Mouse (Mus musculus) hindbrain, embryonic 15.5 days (tissue): Measurements from ENCODE around the gene Clptm1l. TPM values are rescaled to one million over a fixed set of nuclear protein-coding genes. Genes with fewer than 3 reads are reported as not detected.

Source experiments
- ATAC-seq: fragments of 200-750 bp; cut with Nextera tagmentation; 2 replicates; pipeline ENCODE4 v1.8.0; 2017; ENCODE audit warnings: low read depth, moderate number of reproducible peaks, moderate TSS enrichment; ENCODE audit not compliant: low FRiP score
- H3K27ac ChIP-seq: fragments of 300-500 bp; sonication (generic); replicated peaks from 2 replicates; pipeline ENCODE4 v1.5.1; 2015; ENCODE audit warnings: mild to moderate bottlenecking, inconsistent platforms
- H3K27me3 ChIP-seq: fragments of 300-500 bp; sonication (generic); 2 replicates; pipeline ENCODE4 v1.6.1; 2015; ENCODE audit warnings: control low read depth, inconsistent platforms
- H3K36me3 ChIP-seq: fragments of 300-500 bp; sonication (generic); 2 replicates; pipeline ENCODE4 v1.6.1; 2015; ENCODE audit warnings: control low read depth, inconsistent platforms
- H3K4me1 ChIP-seq: fragments of 300-500 bp; sonication (generic); replicated peaks from 2 replicates; pipeline ENCODE4 v1.6.1; 2015; ENCODE audit warnings: control low read depth, inconsistent platforms
- H3K4me2 ChIP-seq: fragments of 300-500 bp; sonication (generic); 2 replicates; pipeline ENCODE4 v1.6.1; 2015; ENCODE audit warnings: moderate library complexity, mild to moderate bottlenecking, inconsistent platforms
- H3K4me3 ChIP-seq: fragments of 300-500 bp; sonication (generic); 2 replicates; pipeline ENCODE4 v1.5.1; 2015; ENCODE audit warnings: mild to moderate bottlenecking, inconsistent platforms
- H3K9ac ChIP-seq: fragments of 300-500 bp; sonication (generic); 2 replicates; pipeline ENCODE4 v1.6.1; 2015; ENCODE audit warnings: inconsistent platforms
- H3K9me3 ChIP-seq: fragments of 300-500 bp; sonication (generic); 2 replicates; pipeline ENCODE4 v1.6.1; 2016; ENCODE audit warnings: control low read depth, inconsistent platforms
- WGBS: fragments of 180-500 bp; shearing (Covaris S2); methylation state at CpG from one replicate; pipeline ENCODE4 v1.1.7; 2015; 5-methylcytosine and 5-hydroxymethylcytosine counted together
- polyA plus RNA-seq: library from polyadenylated mRNA; unstranded; fragments of >200 nt; fragmentation: Nextera tagmentation; extraction: Ambion mirVana; gene quantifications from 2 replicates; pipeline ENCODE4 v1.2.1, GENCODE M21; 2015

Gene Clptm1l
- polyA plus RNA-seq, 1 experiment from 2014 or later = 140 TPM

DNA sequence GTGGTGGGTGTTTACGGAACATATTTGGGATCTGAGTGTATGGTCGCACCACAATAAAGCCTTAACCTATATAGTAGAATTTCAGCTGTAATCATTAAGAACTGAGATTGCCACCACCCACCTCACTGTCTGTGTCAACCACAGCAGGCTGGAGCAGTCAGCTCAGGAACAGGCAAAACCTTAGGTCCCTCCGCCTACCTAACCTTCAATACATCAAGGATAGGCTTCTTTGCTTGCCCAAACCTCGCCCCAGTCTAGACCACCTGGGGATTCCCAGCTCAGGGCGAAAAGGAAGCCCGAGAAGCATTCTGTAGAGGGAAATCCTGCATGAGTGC is 22.6 kb downstream of the Clptm1l start:
- 38% methylated on average over 6 of the region's 6 CpGs for WGBS
- H3K9me3 ChIP-seq = no peaks in the 10 kb centered on the region
- peaks cover 28% of the 10 kb centered on the region for H3K4me1 ChIP-seq
- peak overlapping the region; percentile 51 for H3K4me3 ChIP-seq
- ATAC-seq = peak; percentile 52
- peak overlapping the region; percentile 90 for H3K4me2 ChIP-seq
- no peak overlapping the region for H3K27ac ChIP-seq
- H3K36me3 ChIP-seq = peaks cover 5% of the 10 kb centered on the region; the same call in 1 of the 2 replicates
- no peaks in the 10 kb centered on the region for H3K27me3 ChIP-seq
- H3K9ac ChIP-seq = 0 out of 2 replicates have a peak overlapping the region, but pooled peaks have one; percentile 65

DNA sequence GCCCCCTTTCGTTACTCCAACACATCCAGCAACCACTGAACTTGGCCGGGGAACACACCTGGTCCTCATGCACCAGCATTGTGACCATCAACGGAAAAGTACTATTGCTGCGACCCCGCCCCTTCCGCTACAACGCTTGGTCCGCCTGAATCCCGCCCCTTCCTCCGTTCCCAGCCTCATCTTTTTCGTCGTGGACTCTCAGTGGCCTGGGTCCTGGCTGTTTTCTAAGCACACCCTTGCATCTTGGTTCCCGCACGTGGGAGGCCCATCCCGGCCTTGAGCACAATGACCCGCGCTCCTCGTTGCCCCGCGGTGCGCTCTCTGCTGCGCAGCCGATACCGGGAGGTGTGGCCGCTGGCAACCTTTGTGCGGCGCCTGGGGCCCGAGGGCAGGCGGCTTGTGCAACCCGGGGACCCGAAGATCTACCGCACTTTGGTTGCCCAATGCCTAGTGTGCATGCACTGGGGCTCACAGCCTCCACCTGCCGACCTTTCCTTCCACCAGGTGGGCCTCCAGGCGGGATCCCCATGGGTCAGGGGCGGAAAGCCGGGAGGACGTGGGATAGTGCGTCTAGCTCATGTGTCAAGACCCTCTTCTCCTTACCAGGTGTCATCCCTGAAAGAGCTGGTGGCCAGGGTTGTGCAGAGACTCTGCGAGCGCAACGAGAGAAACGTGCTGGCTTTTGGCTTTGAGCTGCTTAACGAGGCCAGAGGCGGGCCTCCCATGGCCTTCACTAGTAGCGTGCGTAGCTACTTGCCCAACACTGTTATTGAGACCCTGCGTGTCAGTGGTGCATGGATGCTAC is 23.1 kb downstream of the Clptm1l start, which contains the start of gene Tert:
Gene Tert (plus strand): TSS at position 167 of the 805 bp plus-strand sequence.
- Histone ChIP-seq H3K9me3 (no peaks in the 10 kb centered on the region), H3K36me3 (peaks cover 5% of the 10 kb centered on the region; the same call in 1 of the 2 replicates), H3K27ac (peak within 1 kb of the TSS; percentile 26; the same call in 1 of the 2 replicates), H3K4me1 (peaks cover 28% of the 10 kb centered on the region), H3K4me2 (peak within 1 kb of the TSS; percentile 90), H3K27me3 (no peaks in the 10 kb centered on the region), H3K9ac (peak within 1 kb of the TSS; percentile 65), H3K4me3 (peak within 1 kb of the TSS; percentile 51)
- 7% methylated on average over 47 of the region's 47 CpGs for WGBS
- peak; percentile 89 for ATAC-seq

DNA sequence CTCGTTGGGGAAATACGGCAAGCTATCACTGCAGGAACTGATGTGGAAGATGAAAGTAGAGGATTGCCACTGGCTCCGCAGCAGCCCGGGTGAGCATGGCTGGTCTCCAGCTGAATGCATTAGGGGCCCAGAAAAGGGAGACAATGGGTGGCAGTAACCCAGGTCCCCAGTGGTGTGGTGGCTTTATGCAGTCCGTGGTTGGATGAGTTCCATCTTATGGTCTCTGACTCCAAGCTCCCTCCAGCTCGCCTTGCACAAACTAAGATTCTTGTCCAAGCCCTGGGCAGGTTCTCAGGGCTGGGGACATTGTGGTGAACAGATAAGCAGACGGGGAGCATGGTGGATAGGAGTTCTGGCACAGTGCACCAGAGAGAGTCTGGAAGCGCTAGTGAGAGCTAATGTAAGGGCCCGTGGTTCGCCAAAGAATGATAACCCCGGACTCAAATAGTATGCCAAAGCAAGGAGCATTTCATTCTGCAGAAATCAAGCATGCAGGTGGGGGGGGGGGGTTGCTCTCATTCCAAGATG is 24.8 kb downstream of the Clptm1l start:
- Histone ChIP-seq H3K27me3 (no peaks in the 10 kb centered on the region), H3K36me3 (no peaks in the 10 kb centered on the region), H3K9me3 (no peaks in the 10 kb centered on the region), H3K4me1 (peaks cover 28% of the 10 kb centered on the region), H3K27ac (no peak overlapping the region), H3K4me2 (peak overlapping the region; percentile 12; the same call in 1 of the 2 replicates), H3K4me3 (no peak overlapping the region), H3K9ac (no peak overlapping the region)
- 75% methylated on average over 11 of the region's 11 CpGs for WGBS
- no peak for ATAC-seq

DNA sequence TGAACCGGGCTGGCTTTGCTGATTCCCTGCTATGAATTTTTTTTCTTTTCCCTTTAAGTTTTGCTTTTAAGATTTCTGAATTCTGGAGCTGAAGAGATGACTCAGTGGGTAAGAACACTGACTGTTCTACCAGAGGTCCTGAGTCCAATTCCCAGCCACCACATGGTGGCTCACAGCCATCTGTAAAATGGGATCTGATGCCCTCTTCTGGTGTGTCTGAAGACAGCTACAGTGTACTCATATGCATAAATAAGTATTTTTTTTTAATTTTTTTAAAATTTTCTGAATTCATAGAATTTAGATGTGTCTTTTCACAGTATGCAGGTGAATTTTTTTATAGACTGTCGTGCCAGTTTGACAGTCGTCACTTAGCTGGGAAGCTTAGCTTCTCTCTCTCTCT is 28.0 kb downstream of the Clptm1l start:
- H3K27ac ChIP-seq = no peak overlapping the region
- no peak overlapping the region for H3K9ac ChIP-seq
- no peak overlapping the region for H3K4me3 ChIP-seq
- no peak for ATAC-seq
- H3K4me1 ChIP-seq = peaks cover 24% of the 10 kb centered on the region
- no peak overlapping the region for H3K4me2 ChIP-seq
- H3K27me3 ChIP-seq = no peaks in the 10 kb centered on the region
- no peaks in the 10 kb centered on the region for H3K9me3 ChIP-seq
- WGBS = 91% methylated on average over 3 of the region's 3 CpGs
- peaks cover 13% of the 10 kb centered on the region for H3K36me3 ChIP-seq

DNA sequence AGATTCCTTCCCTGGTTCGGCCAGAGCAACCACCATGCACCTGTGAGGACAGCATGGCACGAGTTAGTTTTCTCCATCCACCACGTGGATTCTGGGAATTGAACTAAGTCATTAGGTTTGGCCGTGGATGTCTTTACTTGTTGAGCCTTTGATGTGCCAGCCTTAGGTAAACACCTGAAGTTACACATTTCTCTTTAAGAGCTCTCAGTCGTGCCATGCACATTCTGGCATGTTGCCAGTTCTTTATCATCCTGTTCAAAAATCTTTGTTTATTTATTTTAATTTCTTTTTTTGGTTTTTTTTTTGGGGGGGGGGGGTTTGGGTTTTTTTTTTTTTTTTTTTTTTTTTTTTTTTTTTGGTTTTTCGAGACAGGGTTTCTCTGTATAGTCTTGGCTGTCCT is 34.0 kb downstream of the Clptm1l start:
- 87% methylated on average over 5 of the region's 6 CpGs for WGBS
- H3K4me3 ChIP-seq = no peak overlapping the region

DNA sequence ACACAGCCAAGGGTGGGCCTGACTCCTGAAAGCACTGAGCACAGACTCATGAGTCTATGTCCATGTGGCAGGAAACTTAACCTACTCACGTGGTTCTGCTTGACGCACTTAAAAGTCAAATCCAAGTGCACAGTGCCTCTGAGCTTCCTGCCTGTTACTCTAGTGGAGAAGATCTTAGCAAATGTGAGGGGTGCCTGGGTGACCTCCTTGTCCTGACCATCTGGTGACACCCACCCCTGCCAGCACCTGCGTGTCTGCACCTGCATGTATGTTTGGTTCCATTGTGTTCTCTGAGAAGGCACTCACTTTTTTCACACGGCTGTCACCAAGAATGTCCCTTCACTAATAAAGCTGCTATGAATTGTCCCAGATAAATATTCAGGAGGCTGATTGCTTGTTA is 37.5 kb downstream of the Clptm1l start:
- no peak overlapping the region for H3K4me3 ChIP-seq
- no peak for ATAC-seq
- no peak overlapping the region for H3K9ac ChIP-seq
- WGBS = 84% methylated on average over 4 of the region's 4 CpGs
- H3K27ac ChIP-seq = no peak overlapping the region
- no peaks in the 10 kb centered on the region for H3K36me3 ChIP-seq
- no peak overlapping the region for H3K4me2 ChIP-seq
- H3K27me3 ChIP-seq = no peaks in the 10 kb centered on the region
- H3K4me1 ChIP-seq = no peaks in the 10 kb centered on the region
- H3K9me3 ChIP-seq = no peaks in the 10 kb centered on the region

More for the DNA sequence above, 34.0 kb downstream of the Clptm1l start:
- H3K4me2 ChIP-seq = no peak overlapping the region
- no peaks in the 10 kb centered on the region for H3K27me3 ChIP-seq
- H3K27ac ChIP-seq = no peak overlapping the region
- no peaks in the 10 kb centered on the region for H3K4me1 ChIP-seq
- ATAC-seq = no peak
- no peaks in the 10 kb centered on the region for H3K9me3 ChIP-seq
- H3K9ac ChIP-seq = no peak overlapping the region
- H3K36me3 ChIP-seq = peaks cover 13% of the 10 kb centered on the region

DNA sequence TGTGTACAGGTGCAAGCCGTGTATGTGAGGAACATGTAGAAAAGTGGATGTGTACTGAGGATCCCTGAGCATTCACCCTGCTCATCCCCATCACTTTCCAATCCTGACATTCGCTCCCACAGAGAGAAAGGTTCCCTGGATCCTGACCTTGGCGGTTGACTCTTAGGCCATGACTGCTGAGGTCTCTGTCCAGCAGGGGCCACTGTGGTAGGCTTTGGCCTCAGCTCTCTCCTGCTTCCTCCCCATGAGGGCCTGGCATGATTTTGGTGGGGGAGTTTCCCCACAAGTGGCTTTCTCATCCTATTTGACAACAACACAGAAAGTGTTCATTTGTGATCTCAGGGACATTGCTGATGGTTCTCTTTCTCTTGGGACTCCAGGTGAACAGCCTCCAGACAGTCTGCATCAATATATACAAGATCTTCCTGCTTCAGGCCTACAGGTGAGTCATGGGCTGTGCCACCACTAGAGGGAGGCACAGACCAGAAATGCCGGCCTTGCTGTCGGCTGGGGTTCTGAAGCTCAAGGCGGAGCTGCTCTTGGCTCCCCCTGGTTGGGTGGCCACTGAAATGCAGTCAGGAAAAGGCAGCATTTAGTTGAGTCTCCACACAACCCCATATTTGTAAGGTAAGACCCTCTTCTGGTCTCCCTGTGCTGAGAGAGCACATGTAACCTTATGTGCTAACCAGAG is 42.7 kb downstream of the Clptm1l start:
- Histone ChIP-seq H3K27me3 (no peaks in the 10 kb centered on the region), H3K36me3 (peaks cover 11% of the 10 kb centered on the region; the same call in 1 of the 2 replicates), H3K4me2 (no peak overlapping the region), H3K9me3 (no peaks in the 10 kb centered on the region), H3K9ac (no peak overlapping the region), H3K4me3 (no peak overlapping the region), H3K4me1 (no peaks in the 10 kb centered on the region), H3K27ac (no peak overlapping the region)
- ATAC-seq = peak; percentile 75; the same call in 1 of the 2 replicates
- WGBS = 46% methylated on average over 6 of the region's 6 CpGs

DNA sequence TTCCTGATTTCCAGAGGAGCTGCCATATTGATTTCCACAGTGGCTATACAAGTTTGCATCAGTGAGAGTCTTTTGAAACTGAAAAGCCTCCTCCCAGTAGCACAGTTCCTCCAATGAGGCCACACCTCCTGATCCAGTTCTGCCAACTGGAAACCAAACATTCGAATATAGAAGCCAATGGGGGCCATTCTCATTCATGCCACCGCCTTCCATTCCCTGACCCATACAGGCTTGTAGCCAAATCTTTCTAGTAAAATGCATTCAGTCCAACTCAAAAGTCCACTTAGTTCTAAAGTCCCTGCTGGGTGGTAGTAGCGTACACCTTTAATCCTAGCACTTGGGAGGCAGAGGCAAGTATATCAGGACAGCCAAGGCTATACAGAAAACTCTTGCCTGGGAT is 49.5 kb downstream of the Clptm1l start:
- 91% methylated on average over 3 of the region's 3 CpGs for WGBS
- Histone ChIP-seq H3K27ac (no peak overlapping the region), H3K4me1 (no peaks in the 10 kb centered on the region), H3K4me2 (no peak overlapping the region), H3K27me3 (no peaks in the 10 kb centered on the region), H3K9me3 (no peaks in the 10 kb centered on the region), H3K36me3 (peaks cover 11% of the 10 kb centered on the region; the same call in 1 of the 2 replicates), H3K4me3 (no peak overlapping the region), H3K9ac (no peak overlapping the region)
- no peak for ATAC-seq

DNA sequence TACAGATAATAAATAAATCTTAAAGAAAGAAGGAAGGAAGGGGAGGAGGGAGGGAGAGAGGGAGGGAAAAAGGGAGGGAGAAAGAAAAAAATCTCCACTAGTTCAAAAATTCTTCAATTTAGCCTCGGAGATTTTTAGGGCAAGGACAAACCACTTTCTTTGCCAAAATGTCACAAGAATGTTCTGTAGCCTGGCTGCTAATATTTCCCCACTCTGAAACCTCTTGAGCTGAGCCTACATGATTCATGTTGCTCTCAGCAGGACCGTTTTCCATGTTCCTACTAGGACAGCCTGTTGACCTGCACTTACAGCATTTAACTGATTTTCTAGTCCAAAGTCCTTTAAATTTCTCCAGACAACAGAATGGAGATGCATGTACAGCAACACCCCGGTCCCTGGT is 51.2 kb downstream of the Clptm1l start:
- Histone ChIP-seq H3K4me2 (no peak overlapping the region), H3K9ac (no peak overlapping the region), H3K27ac (no peak overlapping the region), H3K9me3 (no peaks in the 10 kb centered on the region), H3K27me3 (no peaks in the 10 kb centered on the region), H3K4me1 (no peaks in the 10 kb centered on the region), H3K36me3 (0 out of 2 replicates have a peak, but pooled peaks cover 5% of the 10 kb centered on the region), H3K4me3 (no peak overlapping the region)
- WGBS = 85% methylated on average over 3 of the region's 3 CpGs
- ATAC-seq = no peak

DNA sequence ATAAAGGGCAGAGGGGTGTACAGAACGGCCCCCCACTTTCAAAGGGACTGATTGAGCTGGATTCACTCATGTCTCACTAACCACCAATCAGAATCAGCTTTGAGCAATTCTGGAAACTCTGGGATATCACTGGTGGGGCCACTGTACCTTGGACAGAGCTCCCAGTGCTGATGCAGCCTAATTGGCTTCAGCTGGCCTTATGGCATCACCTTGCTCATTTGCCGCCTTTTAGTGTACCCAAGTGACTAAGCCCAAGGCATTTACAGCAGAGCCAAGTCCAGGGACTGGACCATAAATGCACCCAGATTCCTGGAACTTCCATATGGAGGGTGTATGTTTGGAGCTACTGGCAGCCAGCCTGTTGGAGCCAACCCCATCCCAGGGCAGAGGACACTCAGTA is 55.1 kb downstream of the Clptm1l start:
- 44% methylated on average over 2 of the region's 2 CpGs for WGBS
- no peaks in the 10 kb centered on the region for H3K4me1 ChIP-seq
- no peaks in the 10 kb centered on the region for H3K27me3 ChIP-seq
- H3K27ac ChIP-seq = no peak overlapping the region
- no peaks in the 10 kb centered on the region for H3K36me3 ChIP-seq
- H3K9ac ChIP-seq = no peak overlapping the region
- no peak for ATAC-seq
- no peaks in the 10 kb centered on the region for H3K9me3 ChIP-seq
- no peak overlapping the region for H3K4me2 ChIP-seq
- no peak overlapping the region for H3K4me3 ChIP-seq

DNA sequence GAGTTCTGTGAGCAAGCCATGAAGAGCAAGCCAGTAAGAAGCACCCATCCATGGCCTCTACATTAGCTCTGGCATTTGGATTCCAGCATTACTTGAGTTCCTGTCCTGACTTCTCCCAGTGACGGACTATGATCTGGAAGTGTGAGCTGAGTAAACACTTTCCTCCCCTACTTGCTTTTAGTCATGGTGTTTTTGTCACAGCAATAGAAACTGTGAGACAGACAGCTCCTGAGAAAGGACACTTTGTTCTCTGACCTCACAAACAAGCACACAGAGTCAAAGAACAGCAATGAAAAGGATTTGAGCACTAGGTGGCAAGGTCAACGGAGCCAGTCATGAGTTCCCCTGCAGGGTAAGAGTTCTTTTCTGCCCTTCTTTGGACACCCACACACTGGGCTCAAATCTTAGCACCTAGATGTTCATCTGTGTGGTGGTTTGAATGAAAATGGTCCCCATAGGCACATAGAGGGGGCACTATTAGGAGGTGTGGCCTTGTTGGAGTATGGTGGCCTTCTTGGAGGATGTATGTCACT is 56.4 kb downstream of the Clptm1l start:
- 60% methylated on average over 2 of the region's 2 CpGs for WGBS
- H3K4me2 ChIP-seq = no peak overlapping the region
- no peak for ATAC-seq
- no peaks in the 10 kb centered on the region for H3K36me3 ChIP-seq
- H3K4me1 ChIP-seq = no peaks in the 10 kb centered on the region
- no peak overlapping the region for H3K4me3 ChIP-seq
- no peaks in the 10 kb centered on the region for H3K27me3 ChIP-seq
- H3K9ac ChIP-seq = no peak overlapping the region
- no peaks in the 10 kb centered on the region for H3K9me3 ChIP-seq
- H3K27ac ChIP-seq = no peak overlapping the region
